Mouse (Mus musculus) lung, postnatal 4 days (tissue): ENCODE measurements at regions not wholly inside any gene's neighbourhood (a gene's known extent, or its start where the extent isn't known, plus 50 kb on each side); places are given as distances from the start of the nearest gene placed in this dataset.

Experiments used
- DNase-seq, 2 experiments: peaks; one replicate each; pipeline ENCODE4 v3.0.0; 2021

GRCm38 (mm10) chr13:28692587-28692986, 260.9 kb downstream of the Sox4 start:
- DNase-seq = no peak

- DNase-seq = no peak
These were observed 262.9 kb downstream of the Sox4 start for GRCm38 (mm10) chr13:28690511-28691160.

DNA sequence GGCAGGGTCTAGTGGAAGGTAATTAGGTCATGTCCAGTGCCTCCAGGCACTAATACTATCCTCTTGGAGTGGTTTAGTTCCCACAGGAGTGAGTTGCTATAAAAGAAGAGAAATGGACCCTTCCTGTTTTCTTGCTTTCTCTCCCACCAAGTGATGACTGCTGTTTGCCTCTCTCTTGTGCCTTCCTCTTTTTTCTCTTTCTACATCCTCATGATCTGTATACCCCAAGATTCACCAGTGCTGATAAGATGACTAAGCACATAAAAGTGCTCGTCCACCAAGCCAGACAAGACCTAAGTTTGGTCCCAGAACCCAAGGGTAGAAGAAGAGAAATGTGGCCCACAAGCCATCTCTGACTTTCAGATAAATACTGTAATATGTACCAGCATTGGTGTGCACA, 265.7 kb downstream of the Sox4 start:
- DNase-seq = no peak

DNA sequence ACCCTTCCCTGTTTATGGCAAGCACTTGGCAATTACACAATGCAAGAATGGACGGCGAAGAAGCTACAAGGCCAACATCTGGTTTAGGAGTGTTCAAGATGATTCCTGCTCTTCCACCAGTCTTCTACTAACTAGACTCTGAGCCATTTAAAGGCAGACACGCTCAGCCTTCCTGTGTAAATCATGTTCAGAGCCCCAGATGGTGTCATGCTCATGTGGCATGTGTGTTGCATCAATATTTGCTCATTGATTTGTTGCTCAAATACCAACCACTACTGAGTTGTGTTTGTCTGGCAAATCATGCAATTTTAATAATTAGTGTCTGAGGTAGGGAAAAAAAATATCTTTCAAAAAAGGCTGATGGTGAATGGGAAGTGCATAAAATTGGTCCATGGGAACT, 269.2 kb downstream of the Sox4 start:
- DNase-seq = no peak

DNA sequence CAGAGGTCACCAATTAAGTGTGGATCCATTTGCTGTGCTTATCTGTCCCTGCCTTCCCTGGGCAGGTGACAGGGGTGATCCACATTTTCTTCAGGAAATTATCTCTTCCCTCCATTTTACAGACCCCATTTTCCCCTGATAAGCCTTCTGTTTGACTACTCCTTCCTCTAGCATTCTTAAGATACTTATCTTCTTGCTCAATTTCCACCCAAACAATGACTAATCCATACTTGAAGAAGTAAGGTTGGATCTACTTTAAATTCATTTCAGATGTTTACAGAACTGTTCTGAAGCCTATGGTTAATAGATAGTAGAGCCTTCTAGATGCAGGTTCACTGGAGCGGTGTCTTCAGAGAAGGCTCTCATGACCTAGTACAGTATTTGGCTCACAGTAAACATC, 273.2 kb downstream of the Sox4 start:
- no peak for DNase-seq

- no peak for DNase-seq
These were observed 279.9 kb downstream of the Sox4 start for GRCm38 (mm10) chr13:28673622-28674021.

GRCm38 (mm10) chr13:28671543-28671942, 282.0 kb downstream of the Sox4 start:
- no peak for DNase-seq

DNA sequence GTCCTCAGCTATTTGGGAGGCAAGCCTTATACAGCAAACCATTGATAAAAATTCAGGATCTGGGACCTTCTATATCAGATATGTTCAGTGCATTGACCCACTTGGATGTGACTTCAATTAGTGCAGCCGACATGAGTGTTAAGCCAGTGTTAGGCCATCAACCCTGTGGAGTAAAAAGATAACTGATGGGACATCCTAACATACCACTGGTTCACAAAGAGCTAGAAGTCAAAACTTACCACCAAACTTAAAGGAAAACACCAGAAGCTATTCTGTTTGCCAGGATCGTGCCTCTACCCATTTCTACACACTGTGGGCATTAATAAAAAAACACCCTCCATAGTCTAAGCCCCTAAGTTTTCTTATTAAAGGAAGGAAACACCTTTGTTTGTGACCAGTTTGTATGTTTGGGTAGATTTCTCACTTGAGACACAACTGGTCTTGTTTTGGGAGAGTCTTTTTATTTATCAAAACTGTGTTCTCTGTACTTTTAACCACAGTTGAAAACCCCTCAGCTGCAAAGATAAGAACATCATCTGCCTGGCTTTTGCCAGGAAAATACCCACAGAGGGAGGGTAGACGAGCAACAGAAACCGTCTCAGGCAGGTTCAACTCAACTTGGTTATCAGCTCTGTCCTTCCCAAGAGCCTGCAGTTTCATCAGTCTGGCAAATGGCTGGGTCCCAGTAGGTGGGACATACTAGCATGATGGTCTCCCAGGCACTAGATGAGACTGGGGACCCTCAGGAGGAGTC, 283.5 kb downstream of the Sox4 start:
- DNase-seq = no peak

- DNase-seq = no peak
These were observed 286.7 kb downstream of the Sox4 start for GRCm38 (mm10) chr13:28666832-28667231.

- no peak for DNase-seq
These were observed 288.4 kb downstream of the Sox4 start for GRCm38 (mm10) chr13:28665150-28665549.

DNA sequence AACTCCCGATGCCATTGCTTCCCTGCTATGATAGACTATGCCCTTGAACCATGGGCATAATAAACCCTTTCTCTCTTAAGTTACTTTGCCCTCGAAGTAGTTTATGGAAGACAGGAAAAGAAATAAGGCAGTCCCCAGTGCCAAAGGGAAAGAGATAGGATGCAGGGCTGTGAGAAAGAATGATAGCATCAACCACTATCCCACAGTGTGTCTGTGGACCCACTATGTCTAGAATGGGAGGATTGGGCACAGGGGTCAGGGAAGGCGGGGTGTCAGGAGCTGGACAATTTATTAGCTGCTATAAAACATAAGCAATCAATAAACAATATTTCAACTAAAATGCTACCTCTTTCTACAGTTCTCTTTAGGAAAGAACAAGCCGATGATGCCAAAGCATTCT, 288.8 kb downstream of the Sox4 start:
- DNase-seq = no peak

DNA sequence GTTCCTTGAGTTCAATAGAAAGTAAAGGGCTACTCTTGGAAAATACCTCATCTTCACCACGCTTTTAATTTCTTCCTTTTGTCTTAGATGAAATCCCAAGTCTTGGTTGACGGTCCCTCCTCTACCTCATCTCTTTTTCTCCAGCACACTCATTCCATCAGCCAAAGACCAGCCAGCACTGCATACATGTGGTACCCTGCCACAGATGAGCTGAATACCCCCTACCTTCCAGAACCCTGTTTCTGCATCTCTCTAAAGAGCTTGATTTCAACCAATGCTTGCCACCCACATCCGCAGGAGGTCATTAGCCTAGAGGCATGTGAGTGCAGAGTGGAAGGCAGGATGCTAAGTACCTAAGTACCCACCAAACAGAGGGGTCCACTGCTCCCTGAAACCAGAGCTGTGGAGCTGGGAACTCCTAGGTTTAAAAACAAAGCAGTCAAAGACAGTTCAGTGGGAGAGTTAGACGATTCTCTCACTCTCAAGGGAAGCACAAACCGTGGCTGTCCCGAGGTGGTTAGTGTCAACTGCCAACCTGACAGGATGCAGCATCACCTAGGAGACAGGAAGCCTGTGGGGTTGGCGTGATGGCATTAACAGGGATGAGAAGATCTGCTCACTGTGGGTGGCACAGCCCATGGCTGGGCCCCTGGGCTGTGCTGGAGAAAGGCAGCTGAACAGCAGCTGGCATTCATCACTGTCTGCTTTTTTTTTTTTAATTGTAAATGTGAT, 289.4 kb downstream of the Sox4 start:
- DNase-seq = peak in 1 of 2 experiments; percentile 25

GRCm38 (mm10) chr13:28663459-28663858, 290.1 kb downstream of the Sox4 start:
- peak; percentile 42 to 56 for DNase-seq

- no peak for DNase-seq
These were observed 291.2 kb downstream of the Sox4 start for GRCm38 (mm10) chr13:28662316-28662752.

GRCm38 (mm10) chr13:28660151-28660550, 293.4 kb downstream of the Sox4 start:
- DNase-seq = no peak

- DNase-seq = no peak
These were observed 294.9 kb downstream of the Sox4 start for GRCm38 (mm10) chr13:28658652-28659051.

DNA sequence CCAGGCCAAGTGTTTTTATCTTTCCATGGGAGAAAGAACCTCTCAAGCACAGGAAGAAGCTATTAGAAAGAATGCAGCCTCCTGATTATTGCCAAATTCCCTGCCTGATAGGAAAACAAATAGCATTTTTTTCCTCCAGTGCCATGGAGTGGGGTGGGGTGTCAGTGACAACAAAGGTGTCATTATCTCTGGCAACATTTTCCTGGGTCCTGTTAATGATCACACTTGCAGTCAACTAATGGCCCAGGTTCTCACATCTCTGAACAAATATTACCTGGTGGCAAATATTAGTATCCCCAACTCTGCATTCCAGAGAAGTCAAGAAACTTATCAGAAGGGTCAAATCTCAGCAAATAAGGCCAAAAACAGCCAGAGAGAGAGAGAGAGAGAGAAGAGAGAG, 298.6 kb downstream of the Sox4 start:
- no peak for DNase-seq

GRCm38 (mm10) chr13:28653362-28653761, 300.2 kb downstream of the Sox4 start:
- DNase-seq = no peak

DNA sequence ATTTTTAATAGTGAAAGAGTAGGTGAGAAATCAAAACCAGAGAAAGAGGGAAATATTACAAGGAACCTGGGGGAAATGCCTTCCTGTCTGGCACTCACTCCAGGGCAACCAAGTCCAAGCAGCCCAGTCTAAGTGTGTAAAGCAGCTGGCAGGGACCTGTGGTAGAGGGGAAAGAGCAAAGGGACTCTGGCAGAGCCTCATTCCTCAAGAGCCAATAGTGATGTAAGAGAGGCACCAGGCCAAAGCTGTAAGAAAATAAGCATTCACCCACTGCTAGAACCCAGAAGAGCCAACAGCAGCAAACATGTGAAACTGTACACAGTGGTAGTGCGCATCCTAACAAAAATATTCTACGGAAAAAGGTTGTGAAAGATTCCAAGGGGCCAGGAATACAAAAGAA, 301.7 kb downstream of the Sox4 start:
- DNase-seq = peak; percentile 38 to 43

GRCm38 (mm10) chr13:28645881-28646280, 307.6 kb downstream of the Sox4 start:
- no peak for DNase-seq

DNA sequence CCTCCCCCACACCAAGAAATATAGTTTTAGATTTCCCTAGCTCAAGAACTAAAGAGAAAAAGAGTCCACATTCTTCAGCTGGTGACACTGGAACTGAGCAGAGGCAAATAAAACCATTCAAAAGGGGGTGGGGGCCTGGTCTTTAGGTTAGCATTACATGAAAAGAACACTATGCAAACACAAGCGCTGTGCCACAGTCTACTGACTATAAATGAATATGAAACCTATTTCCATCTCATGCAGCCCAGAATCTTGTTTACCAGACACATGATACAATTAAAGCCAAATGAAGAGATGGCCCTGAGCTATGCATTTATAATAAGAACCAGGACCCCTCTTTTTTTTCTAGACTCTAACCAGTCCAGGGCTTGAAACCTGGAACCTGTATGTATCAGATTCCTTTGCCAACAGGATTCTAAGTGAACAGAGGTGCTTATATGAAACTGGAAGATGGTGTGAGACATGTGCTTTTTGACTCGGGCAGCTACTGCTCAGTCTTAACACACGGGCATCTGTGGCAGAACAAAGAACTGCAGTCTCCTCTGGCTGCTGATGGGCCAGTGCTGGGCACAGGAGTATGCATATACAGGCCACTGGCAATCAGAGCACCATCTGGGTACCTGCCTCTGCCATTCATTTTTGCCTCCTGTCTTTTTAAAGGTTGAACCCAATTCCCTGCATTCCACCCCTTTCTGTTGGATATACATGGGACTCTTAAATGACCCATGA, 308.5 kb downstream of the Sox4 start:
- DNase-seq = no peak

- no peak for DNase-seq
These were observed 312.7 kb downstream of the Sox4 start for GRCm38 (mm10) chr13:28640826-28641225.
